Mouse (Mus musculus) heart, embryonic 14.5 days (tissue): ENCODE data around the gene Itgb4. TPM values are rescaled to one million over a fixed set of nuclear protein-coding genes. Genes with fewer than 3 reads are reported as not detected.
"Not testable (repeated sequence)": the region's sequence is repeated elsewhere in the genome, so short reads cannot be mapped to it uniquely, and the experiment has no call there.

ENCODE experiments used
- ATAC-seq: fragments of 200-750 bp; cut with Nextera tagmentation; 2 replicates; pipeline ENCODE4 v1.8.0; 2017; ENCODE audit warnings: low read depth, moderate TSS enrichment; ENCODE audit not compliant: insufficient number of reproducible peaks, insufficient read depth, low FRiP score
- H3K27ac ChIP-seq, 2 experiments: fragments of 200-500 bp in 1 of 2; fragments of 300-500 bp in 1 of 2; sonication (generic) in 1 of 2; replicated peaks in 1 of 2; 2 replicates each; pipeline ENCODE4 v1.5.1; 2012 to 2014; ENCODE audit warnings: low read depth in 2 of 2, low read length in 2 of 2, control low read depth in 1 of 2, mild to moderate bottlenecking in 1 of 2, mixed read lengths in 1 of 2; ENCODE audit not compliant: control insufficient read depth in 1 of 2, insufficient read depth in 1 of 2
- H3K27me3 ChIP-seq: fragments of 300-500 bp; sonication (generic); 2 replicates; pipeline ENCODE4 v1.6.1; 2014; ENCODE audit warnings: mild to moderate bottlenecking, low read length, control low read depth; ENCODE audit not compliant: control insufficient read depth, insufficient read depth
- H3K36me3 ChIP-seq: fragments of 300-500 bp; sonication (generic); 2 replicates; pipeline ENCODE4 v1.6.1; 2014; ENCODE audit warnings: mild to moderate bottlenecking, control low read depth, low read length, mixed read lengths; ENCODE audit not compliant: control insufficient read depth, insufficient read depth
- H3K4me1 ChIP-seq, 2 experiments: fragments of 200-500 bp in 1 of 2; fragments of 300-500 bp in 1 of 2; sonication (generic) in 1 of 2; 2 replicates each; pipeline ENCODE4 v1.6.1; 2012 to 2014; ENCODE audit warnings: low read length in 2 of 2, control low read depth in 1 of 2, mixed read lengths in 1 of 2; ENCODE audit not compliant: control insufficient read depth in 2 of 2, insufficient read depth in 2 of 2
- H3K4me2 ChIP-seq: fragments of 300-500 bp; sonication (generic); 2 replicates; pipeline ENCODE4 v1.6.1; 2014; ENCODE audit warnings: mild to moderate bottlenecking, low read length
- H3K4me3 ChIP-seq, 2 experiments: fragments of 200-500 bp in 1 of 2; fragments of 300-500 bp in 1 of 2; sonication (generic) in 1 of 2; 2 replicates each; pipeline ENCODE4 v1.5.1; 2012 to 2014; ENCODE audit warnings: low read length in 2 of 2, mild to moderate bottlenecking in 2 of 2, control low read depth in 1 of 2, low read depth in 1 of 2, moderate library complexity in 1 of 2; ENCODE audit not compliant: control insufficient read depth in 1 of 2, insufficient read depth in 1 of 2
- H3K9ac ChIP-seq: fragments of 300-500 bp; sonication (generic); 2 replicates; pipeline ENCODE4 v1.6.1; 2014; ENCODE audit warnings: mild to moderate bottlenecking, low read length
- H3K9me3 ChIP-seq: fragments of 300-500 bp; sonication (generic); 2 replicates; pipeline ENCODE4 v1.6.1; 2016; ENCODE audit warnings: low read length, control low read depth; ENCODE audit not compliant: control insufficient read depth
- WGBS: fragments of 180-500 bp; shearing (Covaris S2); extraction: QIAGEN DNeasy Blood & Tissue Kit; methylation state at CpG from one replicate; pipeline ENCODE4 v1.1.7; 2014; 5-methylcytosine and 5-hydroxymethylcytosine counted together
- polyA plus RNA-seq: library from polyadenylated mRNA; unstranded; fragments of >200 nt; fragmentation: Nextera tagmentation; extraction: Ambion mirVana; gene quantifications from 2 replicates; pipeline ENCODE4 v1.2.1, GENCODE M21; 2014

The Itgb4 gene
- polyA plus RNA-seq, 1 experiment from 2014 or later = 0.93 TPM

- not testable (repeated sequence) for H3K4me2 ChIP-seq, ATAC-seq, H3K4me3 ChIP-seq, H3K27me3 ChIP-seq, H3K9ac ChIP-seq, H3K9me3 ChIP-seq, H3K27ac ChIP-seq
- H3K36me3 ChIP-seq = peaks cover 23% of the 10 kb centered on the region
- 90% methylated on average over 4 of the region's 4 CpGs for WGBS
- H3K4me1 ChIP-seq = 0 out of 4 replicates have a peak, but pooled peaks cover 0 to 12% of the 10 kb centered on the region in 2 experiments
These were observed 44.4 kb downstream of the Itgb4 start for GRCm38 (mm10) chr11:116018867-116019266.

GRCm38 (mm10) chr11:116019360-116019791 lies 44.9 kb downstream of the Itgb4 start:
- Histone ChIP-seq H3K4me2 (no peak overlapping the region), H3K27me3 (no peaks in the 10 kb centered on the region), H3K27ac (no peak overlapping the region), H3K9ac (no peak overlapping the region), H3K4me1 (0 out of 4 replicates have a peak, but pooled peaks cover 0 to 12% of the 10 kb centered on the region in 2 experiments), H3K4me3 (no peak overlapping the region), H3K9me3 (no peaks in the 10 kb centered on the region), H3K36me3 (peaks cover 23% of the 10 kb centered on the region)
- WGBS = 70% methylated on average over 1 of the region's 1 CpGs
- no peak for ATAC-seq

GRCm38 (mm10) chr11:116019976-116020411 lies 45.5 kb downstream of the Itgb4 start:
- H3K4me1 ChIP-seq = 0 out of 4 replicates have a peak, but pooled peaks cover 0 to 12% of the 10 kb centered on the region in 2 experiments
- H3K4me2 ChIP-seq = no peak overlapping the region
- no peaks in the 10 kb centered on the region for H3K9me3 ChIP-seq
- no peak overlapping the region for H3K9ac ChIP-seq
- no peak overlapping the region for H3K4me3 ChIP-seq
- ATAC-seq = no peak
- H3K27ac ChIP-seq = no peak overlapping the region
- H3K36me3 ChIP-seq = peaks cover 23% of the 10 kb centered on the region
- H3K27me3 ChIP-seq = no peaks in the 10 kb centered on the region
- 84% methylated on average over 2 of the region's 2 CpGs for WGBS

GRCm38 (mm10) chr11:116020519-116020922 lies 46.0 kb downstream of the Itgb4 start:
- H3K36me3 ChIP-seq = peaks cover 23% of the 10 kb centered on the region
- H3K4me3 ChIP-seq = no peak overlapping the region
- no peak overlapping the region for H3K27ac ChIP-seq
- no peak for ATAC-seq
- H3K27me3 ChIP-seq = no peaks in the 10 kb centered on the region
- no peaks in the 10 kb centered on the region for H3K9me3 ChIP-seq
- 0 out of 4 replicates have a peak, but pooled peaks cover 0 to 12% of the 10 kb centered on the region in 2 experiments for H3K4me1 ChIP-seq
- no peak overlapping the region for H3K4me2 ChIP-seq
- H3K9ac ChIP-seq = no peak overlapping the region
- 55% methylated on average over 1 of the region's 1 CpGs for WGBS

- Histone ChIP-seq H3K27ac (no peak overlapping the region), H3K36me3 (peaks cover 23% of the 10 kb centered on the region), H3K4me1 (0 out of 4 replicates have a peak, but pooled peaks cover 0 to 12% of the 10 kb centered on the region in 2 experiments), H3K9ac (0 out of 2 replicates have a peak overlapping the region, but pooled peaks have one; percentile 8), H3K4me3 (no peak overlapping the region), H3K9me3 (no peaks in the 10 kb centered on the region), H3K4me2 (peak overlapping the region; percentile 69; the same call in 1 of the 2 replicates), H3K27me3 (no peaks in the 10 kb centered on the region)
- ATAC-seq = no peak
- 76% methylated on average over 6 of the region's 6 CpGs for WGBS
These were observed 47.1 kb downstream of the Itgb4 start for GRCm38 (mm10) chr11:116021328-116022220.

- Histone ChIP-seq H3K4me2 (peak overlapping the region; percentile 69), H3K4me1 (0 out of 4 replicates have a peak, but pooled peaks cover 0 to 12% of the 10 kb centered on the region in 2 experiments), H3K9ac (peak overlapping the region; percentile 66), H3K9me3 (no peaks in the 10 kb centered on the region), H3K27ac (no peak overlapping the region), H3K4me3 (peak overlapping the region in 1 of 2 experiments; percentile 35; a peak in 2 of 4 replicates), H3K36me3 (peaks cover 23% of the 10 kb centered on the region), H3K27me3 (no peaks in the 10 kb centered on the region)
- no peak for ATAC-seq
- WGBS = 71% methylated on average over 4 of the region's 4 CpGs
These were observed 47.8 kb downstream of the Itgb4 start for GRCm38 (mm10) chr11:116022256-116022780.

- Histone ChIP-seq H3K4me2 (peak overlapping the region; percentile 69), H3K4me3 (peak overlapping the region; percentile 93 to 94), H3K36me3 (peaks cover 23% of the 10 kb centered on the region), H3K4me1 (0 out of 4 replicates have a peak, but pooled peaks cover 0 to 12% of the 10 kb centered on the region in 2 experiments), H3K27ac (peak overlapping the region; percentile 99), H3K9ac (peak overlapping the region; percentile 100)
- H3K27me3 ChIP-seq, ATAC-seq, H3K9me3 ChIP-seq: not testable (repeated sequence)
- 5% methylated on average over 18 of the region's 18 CpGs for WGBS
These were observed 48.7 kb downstream of the Itgb4 start for GRCm38 (mm10) chr11:116023074-116023770.
